Mouse (Mus musculus) heart, adult 2 months (tissue): Measurements from ENCODE around the gene Sept11.

Source experiments
- CTCF ChIP-seq: fragments of 200-600 bp; IDR thresholded peaks from 2 replicates; pipeline ENCODE4 v1.8.1; 2022; ENCODE audit warnings: antibody characterized with exemption, mild to moderate bottlenecking, moderate library complexity
- EP300 ChIP-seq: fragments of 200-500 bp; IDR thresholded peaks from 2 replicates; pipeline ENCODE4 v1.6.1; 2011; ENCODE audit warnings: low read depth, low read length, control low read depth; ENCODE audit not compliant: insufficient read depth
- POLR2A ChIP-seq: fragments of 200-500 bp; IDR thresholded peaks from 2 replicates; pipeline ENCODE4 v1.6.1; 2011; ENCODE audit warnings: mild to moderate bottlenecking, low read depth, low read length, control low read depth; ENCODE audit not compliant: insufficient read depth

GRCm38 (mm10) chr5:93184548-93184947 lies 91.3 kb downstream of the Sept11 start:
- TF ChIP-seq EP300 (no peak), CTCF (no peak), POLR2A (no peak)
